Mouse (Mus musculus): Measurements from ENCODE around the gene Mutyh.

GRCm38 (mm10) chr4:116819968-116820901 lies 12.7 kb downstream of the Mutyh start:
- no peak for TF ChIP-seq CTCF (IDR thresholded peaks at IDR 0.05; ENCODE audit: borderline replicate concordance, insufficient read depth, low read length)
- no peak for TF ChIP-seq POLR2A (IDR thresholded peaks at IDR 0.05; ENCODE audit: low read depth, low read length)
